Mouse (Mus musculus): ENCODE data around the gene Magi1. TPM values are rescaled to one million over a fixed set of nuclear protein-coding genes. Genes with fewer than 3 reads are reported as not detected.

Magi1 gene
- polyA plus RNA-seq, 1 experiment: 3.4 TPM

DNA sequence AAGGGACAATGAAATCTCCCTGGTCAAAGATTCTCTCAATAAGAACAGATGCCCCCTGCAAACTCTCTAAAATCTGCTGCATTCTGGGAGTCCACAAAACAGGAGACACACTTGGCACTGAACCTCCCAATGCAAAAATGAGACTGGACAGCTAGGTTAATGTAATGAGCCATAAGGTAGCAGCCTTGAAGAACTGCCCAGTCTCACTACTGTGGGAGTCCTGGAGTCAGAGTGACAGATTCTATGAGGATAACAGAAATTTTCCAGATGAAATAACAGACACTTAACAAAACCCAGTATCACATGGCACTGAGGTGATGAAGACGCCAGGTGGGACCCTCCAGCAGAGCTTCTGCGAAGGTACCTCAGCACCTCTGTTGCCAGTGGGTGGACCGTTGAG lies 393.7 kb downstream of the Magi1 start:
- H3K4me3 ChIP-seq: no peak overlapping the region
- H3K79me2 ChIP-seq (ENCODE audit: control insufficient read depth, insufficient read depth): no peaks in the 10 kb centered on the region
- no peak overlapping the region for H3K4me2 ChIP-seq (ENCODE audit: low read depth)
- H3K36me3 ChIP-seq (ENCODE audit: control insufficient read depth, insufficient read depth): no peaks in the 10 kb centered on the region
- no peak for TF ChIP-seq SRF (IDR thresholded peaks at IDR 0.05; ENCODE audit: control insufficient read depth, insufficient read length, low read depth)
- no peak for TF ChIP-seq POLR2A (IDR thresholded peaks at IDR 0.05; ENCODE audit: insufficient read length, low read depth)
- no peak for TF ChIP-seq MYOD1 (IDR thresholded peaks at IDR 0.05; ENCODE audit: control insufficient read depth in 1 of 3, insufficient read length in 2 of 3, low read depth in 2 of 3)
- TF ChIP-seq CEBPB (IDR thresholded peaks at IDR 0.05; ENCODE audit: insufficient read depth, poor library complexity, severe bottlenecking): no peak
- TF ChIP-seq TCF3 (IDR thresholded peaks at IDR 0.05; ENCODE audit: insufficient read length, low read depth): no peak
- TF ChIP-seq MAX (IDR thresholded peaks at IDR 0.05; ENCODE audit: low read depth): no peak
- no peaks in the 10 kb centered on the region for H3K27me3 ChIP-seq (ENCODE audit: control insufficient read depth, insufficient read depth, insufficient read length)
- no peak overlapping the region for H3ac ChIP-seq (ENCODE audit: control insufficient read depth, insufficient read length)

DNA sequence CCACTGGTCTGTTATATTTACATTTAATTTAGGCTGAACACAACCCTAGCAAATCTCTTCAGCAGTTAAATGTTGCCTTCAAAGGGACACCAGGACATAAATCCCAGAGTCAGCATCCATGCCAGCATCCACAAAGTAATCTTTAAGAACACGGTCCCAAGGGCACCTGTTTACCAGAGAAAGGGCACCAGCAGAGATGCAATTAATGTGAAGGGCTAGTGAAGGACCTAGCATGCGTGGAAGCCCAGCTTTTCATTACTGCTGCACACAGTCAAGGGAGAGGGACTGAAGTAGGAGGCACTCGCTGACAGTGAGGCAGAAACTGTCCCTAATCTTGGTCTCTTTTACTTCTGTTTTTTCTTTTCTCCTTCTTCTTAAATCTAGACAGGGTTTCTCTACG lies 406.4 kb downstream of the Magi1 start:
- Histone ChIP-seq H3K79me2 (ENCODE audit: control insufficient read depth, insufficient read depth) (no peaks in the 10 kb centered on the region), H3K4me2 (ENCODE audit: low read depth) (no peak overlapping the region), H3K27me3 (ENCODE audit: control insufficient read depth, insufficient read depth, insufficient read length) (no peaks in the 10 kb centered on the region), H3K4me3 (no peak overlapping the region), H3ac (ENCODE audit: control insufficient read depth, insufficient read length) (no peak overlapping the region), H3K36me3 (ENCODE audit: control insufficient read depth, insufficient read depth) (no peaks in the 10 kb centered on the region)
- TF ChIP-seq USF1 (IDR thresholded peaks at IDR 0.05; ENCODE audit: low read depth) (no peak), MYOG (IDR thresholded peaks at IDR 0.05; ENCODE audit: control insufficient read depth in 1 of 3, insufficient read depth in 1 of 3, insufficient read length in 2 of 3, low read depth in 2 of 3) (no peak), POLR2AphosphoS2 (IDR thresholded peaks at IDR 0.05; ENCODE audit: insufficient read length, low read depth) (no peak), TCF3 (IDR thresholded peaks at IDR 0.05; ENCODE audit: insufficient read length, low read depth) (no peak), POLR2A (IDR thresholded peaks at IDR 0.05; ENCODE audit: insufficient read length, low read depth) (no peak), SRF (IDR thresholded peaks at IDR 0.05; ENCODE audit: control insufficient read depth, insufficient read length, low read depth) (no peak), MYOD1 (IDR thresholded peaks at IDR 0.05; ENCODE audit: control insufficient read depth in 1 of 3, insufficient read length in 2 of 3, low read depth in 2 of 3) (no peak), MAX (IDR thresholded peaks at IDR 0.05; ENCODE audit: low read depth) (no peak), E2F4 (IDR thresholded peaks at IDR 0.05; ENCODE audit: insufficient read depth) (no peak), REST (IDR thresholded peaks at IDR 0.05; ENCODE audit: insufficient read depth, insufficient read length) (no peak), CEBPB (IDR thresholded peaks at IDR 0.05; ENCODE audit: insufficient read depth, poor library complexity, severe bottlenecking) (no peak), TCF12 (IDR thresholded peaks at IDR 0.05; ENCODE audit: insufficient read depth, poor library complexity, severe bottlenecking) (no peak)

DNA sequence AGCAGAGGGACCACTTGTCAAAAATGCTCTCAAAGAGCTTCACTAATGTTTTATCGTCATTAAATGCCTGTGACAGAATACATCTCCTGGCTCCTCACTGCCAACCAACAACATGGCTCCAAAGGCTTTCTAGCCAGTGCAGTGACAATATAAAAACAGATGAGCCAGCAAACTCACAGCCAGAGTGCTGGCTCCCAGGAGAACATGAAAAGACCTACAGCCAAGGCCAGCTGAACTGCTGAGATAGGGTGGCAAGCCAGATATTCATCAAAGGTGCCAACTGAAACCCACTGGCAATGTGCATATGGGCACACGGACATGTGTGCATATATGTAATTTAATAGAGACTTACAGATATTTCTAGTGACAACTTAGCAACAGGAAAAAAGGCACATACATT lies 408.8 kb downstream of the Magi1 start:
- H3K36me3 ChIP-seq (ENCODE audit: control insufficient read depth, insufficient read depth): no peaks in the 10 kb centered on the region
- no peaks in the 10 kb centered on the region for H3K27me3 ChIP-seq (ENCODE audit: control insufficient read depth, insufficient read depth, insufficient read length)
- H3K4me2 ChIP-seq (ENCODE audit: low read depth): no peak overlapping the region
- H3K79me2 ChIP-seq (ENCODE audit: control insufficient read depth, insufficient read depth): no peaks in the 10 kb centered on the region
- H3ac ChIP-seq (ENCODE audit: control insufficient read depth, insufficient read length): no peak overlapping the region
- H3K4me3 ChIP-seq: no peak overlapping the region
- TF ChIP-seq SRF (IDR thresholded peaks at IDR 0.05; ENCODE audit: control insufficient read depth, insufficient read length, low read depth): no peak
- no peak for TF ChIP-seq MYOD1 (IDR thresholded peaks at IDR 0.05; ENCODE audit: control insufficient read depth in 1 of 3, insufficient read length in 2 of 3, low read depth in 2 of 3)

- Histone ChIP-seq H3K27me3 (ENCODE audit: control insufficient read depth, insufficient read depth, insufficient read length) (no peaks in the 10 kb centered on the region), H3K4me2 (ENCODE audit: low read depth) (no peak overlapping the region), H3K79me2 (ENCODE audit: control insufficient read depth, insufficient read depth) (no peaks in the 10 kb centered on the region), H3ac (ENCODE audit: control insufficient read depth, insufficient read length) (no peak overlapping the region), H3K4me3 (no peak overlapping the region), H3K36me3 (ENCODE audit: control insufficient read depth, insufficient read depth) (no peaks in the 10 kb centered on the region)
- TF ChIP-seq CEBPB (IDR thresholded peaks at IDR 0.05; ENCODE audit: insufficient read depth, poor library complexity, severe bottlenecking) (no peak), POLR2AphosphoS2 (IDR thresholded peaks at IDR 0.05; ENCODE audit: insufficient read length, low read depth) (no peak), REST (IDR thresholded peaks at IDR 0.05; ENCODE audit: insufficient read depth, insufficient read length) (no peak), E2F4 (IDR thresholded peaks at IDR 0.05; ENCODE audit: insufficient read depth) (no peak), MYOD1 (IDR thresholded peaks at IDR 0.05; ENCODE audit: control insufficient read depth in 1 of 3, insufficient read length in 2 of 3, low read depth in 2 of 3) (no peak)
These were observed 409.3 kb downstream of the Magi1 start for GRCm38 (mm10) chr6:93874376-93874775.

DNA sequence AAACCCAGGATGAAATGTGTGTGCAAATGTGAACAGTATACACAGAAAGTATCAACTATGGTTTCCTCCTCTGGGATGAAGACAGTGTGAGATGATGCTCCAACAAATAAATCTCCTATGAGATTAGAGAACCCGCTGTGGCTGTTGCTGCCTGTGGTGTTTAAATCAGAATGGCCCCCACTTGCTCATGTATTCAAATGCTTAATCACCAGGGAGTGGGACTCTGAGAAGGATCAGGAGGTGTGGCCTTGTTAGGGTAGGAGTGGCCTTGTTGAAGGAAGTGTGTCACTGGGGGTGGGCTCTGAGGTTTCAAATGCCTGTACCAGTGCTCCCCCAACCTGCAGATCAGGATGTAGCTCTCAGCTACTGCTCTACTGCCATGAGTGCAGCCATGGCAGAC lies 410.2 kb downstream of the Magi1 start:
- Histone ChIP-seq H3ac (ENCODE audit: control insufficient read depth, insufficient read length) (no peak overlapping the region), H3K4me2 (ENCODE audit: low read depth) (no peak overlapping the region), H3K36me3 (ENCODE audit: control insufficient read depth, insufficient read depth) (no peaks in the 10 kb centered on the region), H3K79me2 (ENCODE audit: control insufficient read depth, insufficient read depth) (no peaks in the 10 kb centered on the region), H3K4me3 (no peak overlapping the region), H3K27me3 (ENCODE audit: control insufficient read depth, insufficient read depth, insufficient read length) (no peaks in the 10 kb centered on the region)
- TF ChIP-seq MYOD1 (IDR thresholded peaks at IDR 0.05; ENCODE audit: control insufficient read depth in 1 of 3, insufficient read length in 2 of 3, low read depth in 2 of 3) (no peak), POLR2A (IDR thresholded peaks at IDR 0.05; ENCODE audit: insufficient read length, low read depth) (no peak), SRF (IDR thresholded peaks at IDR 0.05; ENCODE audit: control insufficient read depth, insufficient read length, low read depth) (no peak), POLR2AphosphoS2 (IDR thresholded peaks at IDR 0.05; ENCODE audit: insufficient read length, low read depth) (no peak), TCF12 (IDR thresholded peaks at IDR 0.05; ENCODE audit: insufficient read depth, poor library complexity, severe bottlenecking) (no peak), CEBPB (IDR thresholded peaks at IDR 0.05; ENCODE audit: insufficient read depth, poor library complexity, severe bottlenecking) (no peak), MAX (IDR thresholded peaks at IDR 0.05; ENCODE audit: low read depth) (no peak), TCF3 (IDR thresholded peaks at IDR 0.05; ENCODE audit: insufficient read length, low read depth) (no peak), REST (IDR thresholded peaks at IDR 0.05; ENCODE audit: insufficient read depth, insufficient read length) (no peak), E2F4 (IDR thresholded peaks at IDR 0.05; ENCODE audit: insufficient read depth) (no peak)

Data from myocyte (in vitro differentiated cells).